Mouse (Mus musculus) CD4-positive helper T cell, adult 2 months (primary cell): ENCODE measurements around the gene Amotl2.

Experiments
- DNase-seq: peaks from one replicate; pipeline ENCODE4 v3.0.0-alpha.2; 2012; ENCODE audit warnings: low read depth, missing footprints, low spot score

Gene Amotl2

GRCm38 (mm10) chr9:102716481-102717163 lies at the start of gene Amotl2:
Gene Amotl2 (plus strand): TSS chr9:102716672.
- no peak for DNase-seq

GRCm38 (mm10) chr9:102668115-102668514 lies 48.4 kb upstream of the Amotl2 start:
- no peak for DNase-seq

GRCm38 (mm10) chr9:102668906-102669305 lies 47.6 kb upstream of the Amotl2 start:
- DNase-seq = no peak

GRCm38 (mm10) chr9:102673381-102673780 lies 43.1 kb upstream of the Amotl2 start:
- no peak for DNase-seq

- DNase-seq = no peak
These were observed 40.5 kb upstream of the Amotl2 start for GRCm38 (mm10) chr9:102675922-102676321.

- DNase-seq = no peak
These were observed 35.0 kb upstream of the Amotl2 start for GRCm38 (mm10) chr9:102681470-102681869.

GRCm38 (mm10) chr9:102687943-102688342 lies 28.5 kb upstream of the Amotl2 start:
- DNase-seq = no peak

GRCm38 (mm10) chr9:102689406-102689939 lies 27.0 kb upstream of the Amotl2 start:
- no peak for DNase-seq

- DNase-seq = no peak
These were observed 26.4 kb upstream of the Amotl2 start for GRCm38 (mm10) chr9:102689940-102690642.

- DNase-seq = no peak
These were observed 25.6 kb upstream of the Amotl2 start for GRCm38 (mm10) chr9:102690891-102691290.

- no peak for DNase-seq
These were observed 23.7 kb upstream of the Amotl2 start for GRCm38 (mm10) chr9:102692564-102693475.

GRCm38 (mm10) chr9:102701042-102701441 lies 15.4 kb upstream of the Amotl2 start:
- no peak for DNase-seq

- DNase-seq = no peak
These were observed 6.9 kb upstream of the Amotl2 start for GRCm38 (mm10) chr9:102709504-102710135.

- no peak for DNase-seq
These were observed 6.0 kb upstream of the Amotl2 start for GRCm38 (mm10) chr9:102710520-102710919.

- peak; percentile 37 for DNase-seq
These were observed 2.7 kb upstream of the Amotl2 start for GRCm38 (mm10) chr9:102713797-102714196.

- peak; percentile 13 for DNase-seq
These were observed 1.5 kb upstream of the Amotl2 start for GRCm38 (mm10) chr9:102714893-102715505.

GRCm38 (mm10) chr9:102715506-102715900 lies 969 bp upstream of the Amotl2 start:
- DNase-seq = no peak

- DNase-seq = peak; percentile 40
These were observed 853 bp downstream of the Amotl2 start for GRCm38 (mm10) chr9:102717164-102717885.

GRCm38 (mm10) chr9:102717886-102718643 lies 1.6 kb downstream of the Amotl2 start:
- DNase-seq = no peak
